Mouse (Mus musculus): ENCODE data around the gene Pim1.
"Not testable (repeated sequence)": the region's sequence is repeated elsewhere in the genome, so short reads cannot be mapped to it uniquely, and the experiment has no call there.

The Pim1 gene

GRCm38 (mm10) chr17:29490713-29491581 is at the start of gene Pim1:
Gene Pim1 (plus strand): TSS chr17:29490753.
- no peak for DNase-seq (ENCODE audit: low read depth, low spot score)

- no peak for DNase-seq (ENCODE audit: low read depth, low spot score)
Measured at GRCm38 (mm10) chr17:29441562-29441961, 49.0 kb upstream of the Pim1 start.

- DNase-seq (ENCODE audit: low read depth, low spot score): no peak
Measured at GRCm38 (mm10) chr17:29442131-29442557, 48.4 kb upstream of the Pim1 start.

- no peak for DNase-seq (ENCODE audit: low read depth, low spot score)
Measured at GRCm38 (mm10) chr17:29443724-29444123, 46.8 kb upstream of the Pim1 start.

- no peak for DNase-seq (ENCODE audit: low read depth, low spot score)
Measured at GRCm38 (mm10) chr17:29445072-29445471, 45.5 kb upstream of the Pim1 start.

GRCm38 (mm10) chr17:29447323-29447722 is 43.2 kb upstream of the Pim1 start:
- DNase-seq (ENCODE audit: low read depth, low spot score): no peak

GRCm38 (mm10) chr17:29448055-29448454 is 42.5 kb upstream of the Pim1 start:
- DNase-seq (ENCODE audit: low read depth, low spot score): no peak

- DNase-seq (ENCODE audit: low read depth, low spot score): no peak
Measured at GRCm38 (mm10) chr17:29448561-29448960, 42.0 kb upstream of the Pim1 start.

- DNase-seq (ENCODE audit: low read depth, low spot score): no peak
Measured at GRCm38 (mm10) chr17:29450899-29451840, 39.4 kb upstream of the Pim1 start.

- no peak for DNase-seq (ENCODE audit: low read depth, low spot score)
Measured at GRCm38 (mm10) chr17:29451841-29452210, 38.7 kb upstream of the Pim1 start.

GRCm38 (mm10) chr17:29454119-29454518 is 36.4 kb upstream of the Pim1 start:
- DNase-seq (ENCODE audit: low read depth, low spot score): not testable (repeated sequence)

GRCm38 (mm10) chr17:29455411-29456120 is 35.0 kb upstream of the Pim1 start:
- DNase-seq (ENCODE audit: low read depth, low spot score): peak; percentile 91

GRCm38 (mm10) chr17:29456476-29456875 is 34.1 kb upstream of the Pim1 start:
- no peak for DNase-seq (ENCODE audit: low read depth, low spot score)

- DNase-seq (ENCODE audit: low read depth, low spot score): no peak
Measured at GRCm38 (mm10) chr17:29456926-29457325, 33.6 kb upstream of the Pim1 start.

- peak; percentile 80 for DNase-seq (ENCODE audit: low read depth, low spot score)
Measured at GRCm38 (mm10) chr17:29457795-29458560, 32.6 kb upstream of the Pim1 start.

- peak; percentile 66 for DNase-seq (ENCODE audit: low read depth, low spot score)
Measured at GRCm38 (mm10) chr17:29459321-29460118, 31.0 kb upstream of the Pim1 start.

GRCm38 (mm10) chr17:29460119-29460505 is 30.4 kb upstream of the Pim1 start:
- DNase-seq (ENCODE audit: low read depth, low spot score): no peak

- DNase-seq (ENCODE audit: low read depth, low spot score): no peak
Measured at GRCm38 (mm10) chr17:29463627-29464026, 26.9 kb upstream of the Pim1 start.

- no peak for DNase-seq (ENCODE audit: low read depth, low spot score)
Measured at GRCm38 (mm10) chr17:29464068-29464467, 26.5 kb upstream of the Pim1 start.

GRCm38 (mm10) chr17:29464519-29465140 is 25.9 kb upstream of the Pim1 start:
- no peak for DNase-seq (ENCODE audit: low read depth, low spot score)
